Mouse (Mus musculus) kidney, adult 2 months (tissue): ENCODE results near the gene Abcc2.
A peak's percentile ranks its signal among the peaks of the same experiment; 100 is the strongest.

Source experiments
- CTCF ChIP-seq: fragments of 200-500 bp; conservative IDR thresholded peaks from 2 replicates; pipeline ENCODE4 v1.5.1; 2011; ENCODE audit warnings: low read depth, mild to moderate bottlenecking, control low read depth, low read length, moderate library complexity, mixed read lengths; ENCODE audit not compliant: insufficient read depth, insufficient read length
- POLR2A ChIP-seq: fragments of 200-500 bp; IDR thresholded peaks from one replicate; pipeline ENCODE4 v1.6.1; 2011; ENCODE audit warnings: low read depth, low read length, control low read depth

- TF ChIP-seq CTCF (peak; percentile 24; the same call in 1 of the 2 replicates), POLR2A (no peak)
These were observed 97.6 kb downstream of the Abcc2 start for GRCm38 (mm10) chr19:43879401-43880212.
